Mouse (Mus musculus) forebrain, embryonic 16.5 days (tissue): ENCODE data around the gene Cavin3. TPM values are rescaled to one million over a fixed set of nuclear protein-coding genes. Genes with fewer than 3 reads are reported as not detected.

ENCODE experiments used
- ATAC-seq: fragments of 200-750 bp; cut with Nextera tagmentation; 2 replicates; pipeline ENCODE4 v1.8.0; 2017; ENCODE audit warnings: mild to moderate bottlenecking, moderate library complexity
- H3K27ac ChIP-seq: fragments of 300-500 bp; sonication (generic); 2 replicates; pipeline ENCODE4 v1.5.1; 2014; ENCODE audit warnings: low read length, control low read depth
- H3K27me3 ChIP-seq: fragments of 300-500 bp; sonication (generic); replicated peaks from 2 replicates; pipeline ENCODE4 v1.6.1; 2014; ENCODE audit warnings: low read length; ENCODE audit not compliant: control insufficient read depth, insufficient read depth
- H3K36me3 ChIP-seq: fragments of 300-500 bp; sonication (generic); 2 replicates; pipeline ENCODE4 v1.6.1; 2014; ENCODE audit not compliant: control insufficient read depth, insufficient read depth
- H3K4me1 ChIP-seq: fragments of 300-500 bp; sonication (generic); replicated peaks from 2 replicates; pipeline ENCODE4 v1.6.1; 2014; ENCODE audit warnings: low read length; ENCODE audit not compliant: control insufficient read depth, insufficient read depth
- H3K4me2 ChIP-seq: fragments of 300-500 bp; sonication (generic); 2 replicates; pipeline ENCODE4 v1.6.1; 2014; ENCODE audit warnings: mild to moderate bottlenecking, low read length, control low read depth
- H3K4me3 ChIP-seq: fragments of 300-500 bp; sonication (generic); replicated peaks from 2 replicates; pipeline ENCODE4 v1.5.1; 2014; ENCODE audit warnings: mild to moderate bottlenecking, low read length, control low read depth
- H3K9ac ChIP-seq: fragments of 300-500 bp; sonication (generic); replicated peaks from 2 replicates; pipeline ENCODE4 v1.6.1; 2014; ENCODE audit warnings: low read depth, low read length, control low read depth
- H3K9me3 ChIP-seq: fragments of 300-500 bp; sonication (generic); 2 replicates; pipeline ENCODE4 v1.6.1; 2016; ENCODE audit warnings: low read length; ENCODE audit not compliant: control insufficient read depth
- WGBS: fragments of 180-500 bp; shearing (Covaris S2); extraction: QIAGEN DNeasy Blood & Tissue Kit; methylation state at CpG from one replicate; pipeline ENCODE4 v1.1.7; 2014; 5-methylcytosine and 5-hydroxymethylcytosine counted together
- polyA plus RNA-seq: library from polyadenylated mRNA; unstranded; fragments of >200 nt; fragmentation: Nextera tagmentation; extraction: Ambion mirVana; gene quantifications from 2 replicates; pipeline ENCODE4 v1.2.1, GENCODE M21; 2015

Cavin3 gene
- polyA plus RNA-seq, 1 experiment from 2014 or later = 24.2 TPM

- no peaks in the 10 kb centered on the region for H3K36me3 ChIP-seq
- H3K27ac ChIP-seq = no peak overlapping the region
- ATAC-seq = no peak
- H3K9ac ChIP-seq = no peak overlapping the region
- H3K4me3 ChIP-seq = no peak overlapping the region
- H3K27me3 ChIP-seq = no peaks in the 10 kb centered on the region
- H3K9me3 ChIP-seq = no peaks in the 10 kb centered on the region
- peaks cover 21% of the 10 kb centered on the region for H3K4me1 ChIP-seq
- 74% methylated on average over 5 of the region's 5 CpGs for WGBS
- H3K4me2 ChIP-seq = no peak overlapping the region
These were observed 2.9 kb upstream of the Cavin3 start for GRCm38 (mm10) chr7:105485029-105485428.

- ATAC-seq = peak; percentile 32
- H3K4me1 ChIP-seq = peaks cover 24% of the 10 kb centered on the region
- H3K9me3 ChIP-seq = no peaks in the 10 kb centered on the region
- H3K9ac ChIP-seq = peak overlapping the region; percentile 70
- peak overlapping the region; percentile 46 for H3K4me3 ChIP-seq
- H3K4me2 ChIP-seq = peak overlapping the region; percentile 70
- no peak overlapping the region for H3K27ac ChIP-seq
- WGBS = 49% methylated on average over 8 of the region's 8 CpGs
- H3K27me3 ChIP-seq = no peaks in the 10 kb centered on the region
- H3K36me3 ChIP-seq = no peaks in the 10 kb centered on the region
These were observed 326 bp upstream of the Cavin3 start for GRCm38 (mm10) chr7:105482426-105482825.

- WGBS = 60% methylated on average over 23 of the region's 23 CpGs
- no peaks in the 10 kb centered on the region for H3K9me3 ChIP-seq
- ATAC-seq = no peak
These were observed 1.3 kb downstream of the Cavin3 start for GRCm38 (mm10) chr7:105480561-105481504.

GRCm38 (mm10) chr7:105480081-105480480 lies 2.0 kb downstream of the Cavin3 start:
- Histone ChIP-seq H3K36me3 (no peaks in the 10 kb centered on the region), H3K4me1 (peaks cover 24% of the 10 kb centered on the region), H3K9ac (no peak overlapping the region), H3K27ac (no peak overlapping the region), H3K9me3 (no peaks in the 10 kb centered on the region), H3K4me2 (no peak overlapping the region), H3K27me3 (no peaks in the 10 kb centered on the region), H3K4me3 (no peak overlapping the region)
- no peak for ATAC-seq
- 29% methylated on average over 5 of the region's 5 CpGs for whole genome bisulfite sequencing

More at GRCm38 (mm10) chr7:105480561-105481504, 1.3 kb downstream of the Cavin3 start:
- Histone ChIP-seq H3K27me3 (no peaks in the 10 kb centered on the region), H3K4me2 (peak overlapping the region; percentile 70), H3K4me1 (peaks cover 24% of the 10 kb centered on the region), H3K9ac (no peak overlapping the region; the same call in 1 of the 2 replicates), H3K4me3 (peak overlapping the region; percentile 46), H3K27ac (no peak overlapping the region), H3K36me3 (no peaks in the 10 kb centered on the region)

GRCm38 (mm10) chr7:105479232-105479631 lies 2.9 kb downstream of the Cavin3 start:
- H3K9me3 ChIP-seq = no peaks in the 10 kb centered on the region
- no peaks in the 10 kb centered on the region for H3K27me3 ChIP-seq
- no peak overlapping the region for H3K4me2 ChIP-seq
- no peak overlapping the region for H3K27ac ChIP-seq
- H3K4me1 ChIP-seq = peaks cover 24% of the 10 kb centered on the region
- H3K4me3 ChIP-seq = no peak overlapping the region
- no peak overlapping the region for H3K9ac ChIP-seq
- no peak for ATAC-seq
- H3K36me3 ChIP-seq = no peaks in the 10 kb centered on the region
- WGBS = 90% methylated on average over 6 of the region's 6 CpGs

GRCm38 (mm10) chr7:105478344-105478743 lies 3.8 kb downstream of the Cavin3 start:
- 85% methylated on average over 8 of the region's 8 CpGs for WGBS
- Histone ChIP-seq H3K27ac (no peak overlapping the region), H3K9me3 (no peaks in the 10 kb centered on the region), H3K9ac (no peak overlapping the region), H3K27me3 (no peaks in the 10 kb centered on the region), H3K4me2 (no peak overlapping the region), H3K4me3 (no peak overlapping the region), H3K4me1 (peaks cover 24% of the 10 kb centered on the region), H3K36me3 (no peaks in the 10 kb centered on the region)
- no peak for ATAC-seq

- H3K27me3 ChIP-seq = no peaks in the 10 kb centered on the region
- 59% methylated on average over 3 of the region's 3 CpGs for WGBS
- no peak for ATAC-seq
- H3K27ac ChIP-seq = no peak overlapping the region
- H3K4me3 ChIP-seq = no peak overlapping the region
- no peaks in the 10 kb centered on the region for H3K36me3 ChIP-seq
- H3K4me2 ChIP-seq = no peak overlapping the region
- no peak overlapping the region for H3K9ac ChIP-seq
- H3K9me3 ChIP-seq = no peaks in the 10 kb centered on the region
- peaks cover 24% of the 10 kb centered on the region for H3K4me1 ChIP-seq
These were observed 4.3 kb downstream of the Cavin3 start for GRCm38 (mm10) chr7:105477841-105478240.

- no peaks in the 10 kb centered on the region for H3K36me3 ChIP-seq
- H3K4me2 ChIP-seq = no peak overlapping the region
- no peaks in the 10 kb centered on the region for H3K9me3 ChIP-seq
- WGBS = 92% methylated on average over 1 of the region's 1 CpGs
- no peak overlapping the region for H3K9ac ChIP-seq
- H3K4me1 ChIP-seq = peaks cover 22% of the 10 kb centered on the region
- no peak overlapping the region for H3K27ac ChIP-seq
- no peak for ATAC-seq
- no peaks in the 10 kb centered on the region for H3K27me3 ChIP-seq
- no peak overlapping the region for H3K4me3 ChIP-seq
These were observed 4.7 kb downstream of the Cavin3 start for GRCm38 (mm10) chr7:105477433-105477700.

GRCm38 (mm10) chr7:105476683-105477432 lies 5.2 kb downstream of the Cavin3 start:
- Histone ChIP-seq H3K9ac (no peak overlapping the region), H3K27me3 (no peaks in the 10 kb centered on the region), H3K36me3 (no peaks in the 10 kb centered on the region), H3K4me1 (peaks cover 17% of the 10 kb centered on the region), H3K9me3 (no peaks in the 10 kb centered on the region), H3K4me2 (no peak overlapping the region), H3K4me3 (no peak overlapping the region), H3K27ac (no peak overlapping the region)
- no peak for ATAC-seq
- WGBS = 80% methylated on average over 10 of the region's 10 CpGs
